ENCODE assay signal across 8 mouse cellular contexts in the genomic region with DNA sequence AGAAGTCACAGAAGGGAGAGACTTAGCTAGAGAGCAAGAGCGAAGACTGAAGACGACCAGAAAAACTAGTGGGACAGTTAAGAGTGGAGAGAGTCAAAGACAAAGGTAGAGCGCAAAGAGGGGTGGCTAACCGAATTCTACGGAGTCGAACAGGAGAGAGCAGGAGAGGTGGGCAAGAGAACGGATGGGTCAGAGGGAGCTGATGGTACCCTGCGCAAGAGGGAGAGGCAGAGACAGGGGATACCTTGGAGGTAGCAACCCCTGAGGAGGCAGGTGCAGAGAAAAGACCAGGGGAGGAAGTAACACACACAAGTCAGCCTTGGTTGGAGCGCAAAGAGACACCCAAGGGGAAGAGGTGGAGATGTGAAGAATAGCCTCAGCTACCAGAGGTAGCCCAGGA. TPM values are rescaled to one million over a fixed set of nuclear protein-coding genes. Genes with fewer than 3 reads are reported as not detected.
DNase-seq lines count a peak whose midpoint lies in the region; ATAC-seq and TF ChIP-seq lines count a peak whose summit lies in the region.

No protein-coding gene starts in this region.

- peak overlapping the region; percentile 34; the same call in 1 of the 2 replicates for H3K4me3 ChIP-seq in kidney, adult 2 months (ENCODE audit: insufficient read depth, low read depth, low read length)
- H3K4me3 ChIP-seq in bone marrow macrophage, adult 2 months (ENCODE audit: insufficient read depth, low read length), result peak overlapping the region; percentile 45
- peak overlapping the region; percentile 91 for H3K4me3 ChIP-seq in hindbrain, embryonic 16.5 days (ENCODE audit: low read length)

- intact Hi-C loops in left cerebral cortex, postnatal 4 days (cut with DNase I), result no loop called here

- DNase-seq in kidney, adult 2 months, result no peak
- no peak for DNase-seq in kidney, adult 8-10 months
- DNase-seq in naive thymus-derived CD4-positive, alpha-beta T cell, adult 2 months (ENCODE audit: low read depth), result peak; percentile 60
- no peak for DNase-seq in left cerebral cortex, postnatal 4 days
- DNase-seq in urinary bladder, adult 2 months (ENCODE audit: low spot score), result no peak
- DNase-seq in kidney, postnatal 10 days, result no peak

- ATAC-seq in hindbrain, embryonic 16.5 days, result peak; percentile 9; the same call in 1 of the 2 replicates

- no peaks in the 10 kb centered on the region for H3K27me3 ChIP-seq in kidney, adult 2 months (replicated peaks; ENCODE audit: control insufficient read depth, insufficient read depth, low read length)
- no peaks in the 10 kb centered on the region for H3K27me3 ChIP-seq in hindbrain, embryonic 16.5 days (replicated peaks; ENCODE audit: control insufficient read depth, insufficient read depth, low read length)

- no peaks in the 10 kb centered on the region for H3K36me3 ChIP-seq in kidney, adult 2 months (ENCODE audit: control insufficient read depth, insufficient read depth, low read length)
- H3K36me3 ChIP-seq in hindbrain, embryonic 16.5 days (ENCODE audit: control insufficient read depth, insufficient read depth, low read length), result no peaks in the 10 kb centered on the region

- H3K4me2 ChIP-seq in hindbrain, embryonic 16.5 days (ENCODE audit: low read length), result peak overlapping the region; percentile 59

- TF ChIP-seq CTCF in kidney, adult 2 months (conservative IDR thresholded peaks at IDR 0.05; ENCODE audit: insufficient read depth, insufficient read length, low read depth, low read length), result no peak
- no peak for TF ChIP-seq CTCF in bone marrow macrophage, adult 2 months (IDR thresholded peaks at IDR 0.05; ENCODE audit: low read depth, low read length)

- H3K9me3 ChIP-seq in hindbrain, embryonic 16.5 days (ENCODE audit: control insufficient read depth, low read length), result no peaks in the 10 kb centered on the region

- no peak for TF ChIP-seq POLR2A in kidney, adult 2 months (IDR thresholded peaks at IDR 0.05; ENCODE audit: low read depth, low read length)
- TF ChIP-seq POLR2A in bone marrow macrophage, adult 2 months (IDR thresholded peaks at IDR 0.05; ENCODE audit: borderline replicate concordance, low read depth, low read length), result no peak

- H3K27ac ChIP-seq in kidney, adult 2 months (ENCODE audit: insufficient read depth, low read depth, low read length), result no peak overlapping the region
- no peak overlapping the region for H3K27ac ChIP-seq in bone marrow macrophage, adult 2 months (ENCODE audit: insufficient read depth, low read depth, low read length)
- peak overlapping the region; percentile 94 for H3K27ac ChIP-seq in hindbrain, embryonic 16.5 days (ENCODE audit: low read depth, low read length)

- peak overlapping the region; percentile 88 for H3K9ac ChIP-seq in hindbrain, embryonic 16.5 days (ENCODE audit: low read depth, low read length)

- H3K4me1 ChIP-seq in kidney, adult 2 months (ENCODE audit: control insufficient read depth, insufficient read depth, low read length), result peaks cover 12% of the 10 kb centered on the region; the same call in 1 of the 2 replicates
- peaks cover 9% of the 10 kb centered on the region for H3K4me1 ChIP-seq in bone marrow macrophage, adult 2 months (ENCODE audit: control insufficient read depth, insufficient read depth, low read length)
- H3K4me1 ChIP-seq in hindbrain, embryonic 16.5 days (ENCODE audit: control insufficient read depth, insufficient read depth, low read depth, low read length), result peaks cover 26% of the 10 kb centered on the region

- 24% methylated on average over 9 of the region's 9 CpGs for WGBS in kidney, adult 2 months
- under 1% methylated on average over 9 of the region's 9 CpGs for WGBS in hindbrain, embryonic 16.5 days

RNA-seq across cellular contexts. Expression of gene Gdf11, which starts 0.7 kb away (rescaled TPM):
- polyA plus RNA-seq in kidney, adult 2 months (2012; rRNA removed), result 2.5 and 2.9 TPM in 2 replicates
- polyA plus RNA-seq in bone marrow macrophage, adult 2 months (2012; ENCODE audit: insufficient read depth, insufficient read length, missing spikeins), result not detected in 2 replicates
- polyA plus RNA-seq in hindbrain, embryonic 16.5 days (2015; fragmentation: Nextera tagmentation; extraction: Ambion mirVana), result 5.8 and 6.5 TPM in 2 replicates
- total RNA-seq in left cerebral cortex, postnatal 4 days (2021), result 10 to 100 TPM; 18.8 to 20.1 TPM
- 1.7 and 2.3 TPM in 2 replicates for polyA plus RNA-seq in urinary bladder, adult 2 months (2012; rRNA removed)

RNA-seq across cellular contexts. Expression of gene Cd63, which starts 8.5 kb away (rescaled TPM):
- 713 and 847 TPM in 2 replicates for polyA plus RNA-seq in kidney, adult 2 months (2012; rRNA removed)
- polyA plus RNA-seq in bone marrow macrophage, adult 2 months (2012; ENCODE audit: insufficient read depth, insufficient read length, missing spikeins), result 751 and 791 TPM in 2 replicates
- polyA plus RNA-seq in hindbrain, embryonic 16.5 days (2015; fragmentation: Nextera tagmentation; extraction: Ambion mirVana), result 322 and 343 TPM in 2 replicates
- total RNA-seq in left cerebral cortex, postnatal 4 days (2021), result 10 to 100 TPM; 52.7 to 64.3 TPM
- 337 and 381 TPM in 2 replicates for polyA plus RNA-seq in urinary bladder, adult 2 months (2012; rRNA removed)

RNA-seq across cellular contexts. Expression of gene Rdh5, which starts 30.4 kb away (rescaled TPM):
- polyA plus RNA-seq in kidney, adult 2 months (2012; rRNA removed), result 38.9 and 46.0 TPM in 2 replicates
- 4.6 and 7.5 TPM in 2 replicates for polyA plus RNA-seq in bone marrow macrophage, adult 2 months (2012; ENCODE audit: insufficient read depth, insufficient read length, missing spikeins)
- polyA plus RNA-seq in hindbrain, embryonic 16.5 days (2015; fragmentation: Nextera tagmentation; extraction: Ambion mirVana), result 29.6 and 30.0 TPM in 2 replicates
- total RNA-seq in left cerebral cortex, postnatal 4 days (2021), result 1 to 10 TPM; 5.4 to 6.1 TPM
- 24.2 and 35.0 TPM in 2 replicates for polyA plus RNA-seq in urinary bladder, adult 2 months (2012; rRNA removed)

RNA-seq across cellular contexts. Expression of gene Bloc1s1, which starts 31.6 kb away (rescaled TPM):
- polyA plus RNA-seq in kidney, adult 2 months (2012; rRNA removed), result 339 and 365 TPM in 2 replicates
- polyA plus RNA-seq in bone marrow macrophage, adult 2 months (2012; ENCODE audit: insufficient read depth, insufficient read length, missing spikeins), result 125 TPM in 2 replicates
- 247 and 278 TPM in 2 replicates for polyA plus RNA-seq in hindbrain, embryonic 16.5 days (2015; fragmentation: Nextera tagmentation; extraction: Ambion mirVana)
- total RNA-seq in left cerebral cortex, postnatal 4 days (2021), result 10 to 100 TPM; 90.7 to 91.9 TPM
- 286 and 328 TPM in 2 replicates for polyA plus RNA-seq in urinary bladder, adult 2 months (2012; rRNA removed)

RNA-seq across cellular contexts. Expression of gene Itga7, which starts 41.4 kb away (rescaled TPM):
- 14.6 and 17.8 TPM in 2 replicates for polyA plus RNA-seq in kidney, adult 2 months (2012; rRNA removed)
- 0.17 TPM in 1 of 2 replicates, not detected in the other for polyA plus RNA-seq in bone marrow macrophage, adult 2 months (2012; ENCODE audit: insufficient read depth, insufficient read length, missing spikeins)
- 12.7 and 12.8 TPM in 2 replicates for polyA plus RNA-seq in hindbrain, embryonic 16.5 days (2015; fragmentation: Nextera tagmentation; extraction: Ambion mirVana)
- 1 to 10 TPM; 8.9 to 9.1 TPM for total RNA-seq in left cerebral cortex, postnatal 4 days (2021)
- 44.5 TPM in 2 replicates for polyA plus RNA-seq in urinary bladder, adult 2 months (2012; rRNA removed)

Comparison
In these comparisons a context has a peak if more than half of its experiments do, and no peak if none do; other contexts are left out.
1. H3K4me3 ChIP-seq: peak in every context shown above with its lines; median percentile 91 in hindbrain, embryonic 16.5 days; 45 in bone marrow macrophage, adult 2 months; 34 in kidney, adult 2 months.